Mouse (Mus musculus): Measurements from ENCODE around the gene Rnf212b. TPM values are rescaled to one million over a fixed set of nuclear protein-coding genes. Genes with fewer than 3 reads are reported as not detected.

Gene Rnf212b
- polyA plus RNA-seq, 2 experiments from 2014 or later, result not detected

DNA sequence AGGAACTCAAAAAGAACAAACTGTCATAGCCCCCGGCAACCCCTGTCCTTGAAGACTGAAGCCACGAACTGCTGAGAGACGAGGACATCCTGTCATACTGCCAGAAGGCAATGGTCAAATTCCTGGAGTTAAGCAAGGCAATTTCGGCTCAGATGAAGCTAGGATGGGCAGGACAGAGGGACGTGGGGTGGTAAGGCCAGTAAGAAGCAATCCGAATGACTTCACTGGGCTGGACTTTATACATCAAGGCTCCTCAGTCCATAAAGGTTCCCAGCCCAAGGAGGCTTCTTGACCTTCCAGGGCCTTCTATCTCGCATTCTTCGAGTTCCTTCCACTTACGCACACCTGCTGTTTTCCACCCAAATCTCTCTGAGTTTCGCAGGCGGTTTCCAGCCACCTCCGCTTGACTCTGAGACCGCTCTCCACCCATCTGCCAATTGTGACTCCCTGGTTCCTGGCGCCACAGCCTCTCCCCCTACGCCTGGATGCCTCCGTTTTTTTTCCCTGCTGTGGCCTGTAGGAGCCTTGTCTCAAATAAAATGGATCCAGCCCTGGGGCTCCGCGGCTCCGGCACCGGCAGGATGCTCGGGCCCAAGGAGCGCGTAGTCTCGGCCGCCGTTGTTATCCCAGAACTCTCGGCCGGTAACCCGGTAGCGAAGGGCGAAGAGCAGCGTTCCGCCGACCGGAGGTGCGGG is 62.0 kb downstream of the Rnf212b start:
- ATAC-seq, result peak; percentile 55

GRCm38 (mm10) chr14:54876539-54877047 is 62.7 kb downstream of the Rnf212b start:
- peak; percentile 77 for ATAC-seq

DNA sequence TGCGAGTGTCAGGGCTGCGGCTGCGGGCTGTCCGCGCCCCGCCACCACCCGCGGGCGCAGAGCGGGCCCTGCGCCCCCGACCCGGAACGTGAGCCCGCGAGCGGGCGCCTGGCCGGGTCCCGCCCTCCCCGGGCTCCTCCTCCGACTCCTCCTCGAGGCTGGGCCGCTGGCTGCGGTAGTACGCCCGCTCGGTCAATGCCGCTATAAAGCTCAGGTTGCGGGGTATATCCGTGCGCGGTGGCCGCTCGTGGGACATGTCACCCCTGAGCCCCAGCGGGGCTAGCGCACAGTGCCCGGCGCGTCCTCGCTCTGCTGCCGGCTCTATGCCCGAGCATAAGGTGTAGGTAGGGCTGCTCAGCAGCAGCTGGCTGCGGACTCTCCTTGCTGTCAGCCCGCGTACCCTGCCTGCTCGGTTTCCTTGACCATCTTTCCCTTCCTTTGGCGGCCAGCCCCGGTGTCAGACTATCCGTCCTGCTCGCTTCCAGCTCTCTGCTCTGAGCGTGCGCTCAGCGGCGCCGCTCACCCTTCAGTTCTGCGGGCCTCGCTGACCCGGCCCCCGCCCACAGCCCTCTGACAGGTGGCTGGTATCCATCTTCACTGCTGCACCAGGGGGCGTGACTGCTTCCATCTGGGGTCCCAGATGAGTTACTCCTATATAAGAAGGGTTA is 63.2 kb downstream of the Rnf212b start, which contains the start of gene Ppp1r3e:
Ppp1r3e (minus strand) TSS at position 503 of the 668 bp plus-strand sequence.
- peak; percentile 63 for ATAC-seq

- peak; percentile 54 for ATAC-seq
Measured at GRCm38 (mm10) chr14:54883154-54884021, 69.4 kb downstream of the Rnf212b start, which contains the start of the genes Bcl2l2 and Gm20521. Bcl2l2 (plus strand) TSS chr14:54883377. Gm20521 (plus strand) TSS chr14:54883441.

GRCm38 (mm10) chr14:54884022-54884712 is 70.2 kb downstream of the Rnf212b start:
- ATAC-seq, result peak; percentile 63

- ATAC-seq, result no peak
Measured at GRCm38 (mm10) chr14:54885309-54885708, 71.4 kb downstream of the Rnf212b start.

DNA sequence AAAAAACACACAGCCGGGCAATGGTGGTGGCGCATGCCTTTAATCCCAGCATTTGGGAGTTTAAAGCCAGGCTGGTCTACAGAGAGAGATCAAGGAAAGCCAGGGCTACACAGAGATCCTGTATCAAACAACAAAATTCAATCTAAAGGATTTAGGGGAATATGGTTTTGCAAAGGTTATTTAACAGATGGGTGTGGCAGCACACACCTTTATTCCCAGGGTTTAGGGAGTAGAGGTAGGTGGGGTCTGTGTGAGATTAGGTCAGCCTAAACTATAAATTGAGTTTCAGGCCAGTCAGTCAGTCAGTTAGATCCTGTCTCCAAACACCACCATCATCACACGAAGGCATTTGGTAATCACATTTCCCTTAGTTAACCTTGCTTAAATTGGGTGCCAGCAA is 78.3 kb downstream of the Rnf212b start, which contains the start of gene Pabpn1:
Pabpn1 (plus strand) TSS at position 301 of the 400 bp plus-strand sequence.
- ATAC-seq, result no peak

- ATAC-seq, result peak; percentile 97
Measured at GRCm38 (mm10) chr14:54893651-54894181, 79.8 kb downstream of the Rnf212b start.

GRCm38 (mm10) chr14:54894296-54895151 is 80.6 kb downstream of the Rnf212b start:
- ATAC-seq, result no peak

- ATAC-seq, result no peak
Measured at GRCm38 (mm10) chr14:54897445-54897844, 83.5 kb downstream of the Rnf212b start.

DNA sequence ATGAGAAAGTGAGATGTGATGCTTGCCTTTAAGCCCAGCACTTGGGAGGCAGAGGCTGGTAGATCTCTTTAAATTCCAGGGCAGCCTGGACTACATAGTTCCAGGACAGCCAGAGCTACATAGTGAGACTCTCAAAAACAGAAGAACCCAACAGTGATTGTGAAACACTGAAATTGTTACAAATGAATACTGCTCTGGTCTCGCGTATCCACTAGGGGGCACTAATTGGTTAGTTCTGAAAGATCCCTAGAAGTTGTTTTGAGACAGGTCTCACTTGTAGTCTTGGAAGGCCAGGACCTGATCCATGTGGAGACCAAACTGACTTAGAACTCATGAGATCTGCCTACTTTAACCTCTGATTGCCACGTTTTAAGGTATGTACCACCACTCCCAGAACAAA is 86.4 kb downstream of the Rnf212b start:
- peak; percentile 85 for ATAC-seq

DNA sequence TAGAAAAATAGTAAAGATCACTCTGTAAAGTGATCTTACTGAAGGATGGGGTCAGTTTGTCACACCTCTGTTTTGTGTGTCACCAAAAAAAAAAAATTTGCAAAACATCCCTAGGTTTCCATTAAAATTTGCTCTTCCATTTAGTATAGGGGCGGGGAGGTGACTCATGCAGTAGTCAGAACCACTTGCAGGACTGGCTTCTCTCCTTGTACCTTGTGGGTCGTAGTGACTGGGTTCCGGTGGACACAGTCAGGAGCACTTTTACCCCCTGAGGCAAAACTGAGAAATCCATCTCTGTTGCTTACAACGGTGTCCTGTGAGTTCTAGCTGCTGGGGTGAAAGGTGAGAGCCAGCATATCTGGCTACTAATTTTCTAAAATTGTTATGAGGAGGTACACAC is 89.7 kb downstream of the Rnf212b start:
- no peak for ATAC-seq

Other genes with a start within 250 kb of the Rnf212b start
- not detected for gene Ajuba, start 236.6 kb upstream of the Rnf212b start, polyA plus RNA-seq (2017; shearing (Covaris generic))
- 1 to 10 TPM; 3.7 to 6.9 TPM for gene 4931414P19Rik, start 208.1 kb upstream of the Rnf212b start, polyA plus RNA-seq (2017; shearing (Covaris generic))
- 100 to 1,000 TPM; 154 to 163 TPM for gene Psmb5, start 196.1 kb upstream of the Rnf212b start, polyA plus RNA-seq (2017; shearing (Covaris generic))
- gene Psmb11, start 192.7 kb upstream of the Rnf212b start, polyA plus RNA-seq (2017; shearing (Covaris generic)), result not detected
- gene Gm17606, start 173.2 kb upstream of the Rnf212b start, polyA plus RNA-seq (2017; shearing (Covaris generic)), result not detected
- gene Cdh24, start 172.8 kb upstream of the Rnf212b start, polyA plus RNA-seq (2017; shearing (Covaris generic)), result under 1 TPM; 0.15 to 0.16 TPM
- 100 to 1,000 TPM in 1 of 2 experiments, 10 to 100 TPM in 1; 98.9 to 105 TPM for gene 1700123O20Rik, start 127.9 kb upstream of the Rnf212b start, polyA plus RNA-seq (2017; shearing (Covaris generic))
- gene Acin1, start 127.2 kb upstream of the Rnf212b start, polyA plus RNA-seq (2017; shearing (Covaris generic)), result 100 to 1,000 TPM; 151 to 179 TPM
- not detected for gene Gm29776, start 115.3 kb upstream of the Rnf212b start, polyA plus RNA-seq (2017; shearing (Covaris generic))
- gene Cebpe, start 102.0 kb upstream of the Rnf212b start, polyA plus RNA-seq (2017; shearing (Covaris generic)), result not detected
- gene Slc7a8, start 32.2 kb upstream of the Rnf212b start, polyA plus RNA-seq (2017; shearing (Covaris generic)), result under 1 TPM in 1 of 2 experiments, not detected in 1; 0.14 TPM
- gene Homez, start 56.8 kb downstream of the Rnf212b start, polyA plus RNA-seq (2017; shearing (Covaris generic)), result 1 to 10 TPM; 3.4 to 7.6 TPM
- 1 to 10 TPM in 1 of 2 experiments, not detected in 1; 1.1 TPM for gene Ppp1r3e, start 63.4 kb downstream of the Rnf212b start, polyA plus RNA-seq (2017; shearing (Covaris generic))
- gene Bcl2l2, start 69.2 kb downstream of the Rnf212b start, polyA plus RNA-seq (2017; shearing (Covaris generic)), result 1 to 10 TPM; 1.3 to 2.7 TPM
- gene Gm20521, start 69.3 kb downstream of the Rnf212b start, polyA plus RNA-seq (2017; shearing (Covaris generic)), result not detected
- 10 to 100 TPM; 19.6 to 33.9 TPM for gene Pabpn1, start 78.4 kb downstream of the Rnf212b start, polyA plus RNA-seq (2017; shearing (Covaris generic))
- gene Slc22a17, start 99.0 kb downstream of the Rnf212b start, polyA plus RNA-seq (2017; shearing (Covaris generic)), result 1 to 10 TPM in 1 of 2 experiments, under 1 TPM in 1; 0.71 to 1.1 TPM
- gene Efs, start 112.0 kb downstream of the Rnf212b start, polyA plus RNA-seq (2017; shearing (Covaris generic)), result not detected
- gene Il25, start 118.6 kb downstream of the Rnf212b start, polyA plus RNA-seq (2017; shearing (Covaris generic)), result not detected
- gene Cmtm5, start 122.1 kb downstream of the Rnf212b start, polyA plus RNA-seq (2017; shearing (Covaris generic)), result not detected
- gene Myh6, start 152.8 kb downstream of the Rnf212b start, polyA plus RNA-seq (2017; shearing (Covaris generic)), result not detected
- not detected for gene Gm17428, start 162.8 kb downstream of the Rnf212b start, polyA plus RNA-seq (2017; shearing (Covaris generic))
- gene Myh7, start 180.5 kb downstream of the Rnf212b start, polyA plus RNA-seq (2017; shearing (Covaris generic)), result not detected
- gene Ngdn, start 201.3 kb downstream of the Rnf212b start, polyA plus RNA-seq (2017; shearing (Covaris generic)), result 100 to 1,000 TPM; 181 to 192 TPM

Measured in CD4-positive, CD25-positive, alpha-beta regulatory T cell, adult 4 months (primary cell).